Mouse (Mus musculus) adrenal gland, postnatal 10 days (tissue): ENCODE data around the gene Naa35. TPM values are rescaled to one million over a fixed set of nuclear protein-coding genes. Genes with fewer than 3 reads are reported as not detected.

Experiments
- DNase-seq: peaks from one replicate; pipeline ENCODE4 v3.0.0; 2021; ENCODE audit warnings: mixed read lengths
- total RNA-seq, 2 experiments: library from RNA; stranded (reverse); gene quantifications; 2 replicates each; pipeline ENCODE4 v1.2.3; 2021

Naa35 gene
- total RNA-seq, 2 experiments from 2014 or later: 54.9 to 63.5 TPM

DNA sequence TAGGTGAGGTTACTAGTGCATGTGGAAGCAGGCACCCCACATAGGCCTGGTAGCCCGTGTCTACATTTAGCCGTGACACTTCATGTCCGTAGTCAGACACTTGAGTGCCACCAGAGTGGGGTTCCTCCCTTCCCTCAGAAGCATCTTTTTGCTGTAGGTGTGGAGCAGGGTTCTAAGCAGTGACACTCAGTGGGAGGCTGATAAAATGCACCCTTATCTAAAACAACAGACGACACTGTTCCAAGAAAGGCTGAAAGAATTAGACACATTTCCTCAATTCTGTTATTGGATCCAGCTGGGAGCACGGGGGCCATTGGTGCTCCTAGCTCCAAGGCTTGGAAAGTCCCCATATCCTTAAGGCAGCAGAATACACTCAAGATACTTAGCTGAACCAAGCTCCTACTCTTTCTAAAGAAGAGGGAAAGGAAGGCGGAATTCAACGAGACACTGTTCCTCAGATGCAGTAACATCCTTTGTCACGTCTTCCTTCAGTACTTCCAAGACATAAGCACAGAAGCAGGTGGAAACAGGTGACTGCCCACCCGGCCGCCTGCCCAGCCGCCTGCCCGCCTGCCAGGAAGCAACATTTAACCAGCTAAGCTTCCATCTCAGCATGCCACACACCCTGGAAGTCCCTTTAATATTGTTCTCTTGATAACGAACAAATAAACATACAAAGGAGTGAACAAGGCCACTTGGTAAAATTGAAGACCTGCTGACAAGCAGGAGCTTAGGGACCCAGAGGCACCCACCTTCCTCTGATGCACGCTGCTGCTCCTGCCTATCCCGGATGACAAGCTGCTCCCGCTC is 54.5 kb downstream of the Naa35 start:
- no peak for DNase-seq

DNA sequence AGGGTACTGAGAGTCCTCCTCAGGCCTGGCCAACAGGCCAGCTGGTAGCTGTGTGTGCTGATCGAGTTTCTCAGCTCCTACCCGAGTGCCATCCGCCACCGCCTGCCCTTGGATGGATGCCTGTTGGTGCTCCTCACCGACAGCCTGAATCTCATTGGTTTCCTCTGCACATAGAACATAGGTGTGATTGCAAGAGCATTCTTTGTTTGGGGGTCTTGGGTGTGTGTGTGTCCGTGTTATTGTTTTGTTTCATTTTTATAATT is 55.0 kb downstream of the Naa35 start:
- DNase-seq: no peak

DNA sequence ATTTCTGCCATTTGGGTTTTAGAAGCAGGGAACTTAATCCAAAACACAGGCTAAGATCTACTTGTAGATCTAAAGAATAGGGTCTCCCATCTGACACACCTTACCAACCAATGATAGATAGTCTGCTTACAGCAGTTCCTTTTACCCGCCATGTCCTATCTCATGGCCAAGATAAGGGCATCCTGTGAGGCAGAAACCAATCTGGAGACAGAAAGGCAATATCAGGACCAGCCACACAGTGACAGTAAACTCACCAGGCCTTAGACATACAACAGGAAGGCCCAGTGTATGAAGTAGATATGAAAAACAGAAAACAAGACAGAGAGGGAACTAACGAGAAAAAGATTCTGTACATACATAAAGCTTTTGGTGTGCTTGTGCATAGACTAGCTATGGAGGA is 57.8 kb downstream of the Naa35 start:
- DNase-seq: no peak

DNA sequence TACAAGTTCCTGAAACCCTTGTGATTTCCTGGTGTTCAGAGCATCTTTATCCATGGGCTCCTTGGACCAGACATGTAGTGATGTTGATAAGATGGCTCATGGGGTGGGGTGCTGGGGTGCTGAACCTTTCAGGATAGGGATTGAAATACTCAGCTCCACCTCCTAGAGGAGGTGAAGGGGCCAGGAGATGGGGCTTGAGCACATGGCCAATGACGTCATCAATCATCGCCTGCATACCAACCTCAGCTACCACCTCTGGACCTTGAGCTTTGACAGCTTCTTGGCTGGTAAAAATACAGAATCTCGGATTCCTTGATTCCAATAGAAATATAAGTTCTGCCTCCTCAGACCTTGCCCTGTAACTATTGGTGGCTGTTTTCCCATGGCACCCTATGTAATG is 60.4 kb downstream of the Naa35 start:
- no peak for DNase-seq

DNA sequence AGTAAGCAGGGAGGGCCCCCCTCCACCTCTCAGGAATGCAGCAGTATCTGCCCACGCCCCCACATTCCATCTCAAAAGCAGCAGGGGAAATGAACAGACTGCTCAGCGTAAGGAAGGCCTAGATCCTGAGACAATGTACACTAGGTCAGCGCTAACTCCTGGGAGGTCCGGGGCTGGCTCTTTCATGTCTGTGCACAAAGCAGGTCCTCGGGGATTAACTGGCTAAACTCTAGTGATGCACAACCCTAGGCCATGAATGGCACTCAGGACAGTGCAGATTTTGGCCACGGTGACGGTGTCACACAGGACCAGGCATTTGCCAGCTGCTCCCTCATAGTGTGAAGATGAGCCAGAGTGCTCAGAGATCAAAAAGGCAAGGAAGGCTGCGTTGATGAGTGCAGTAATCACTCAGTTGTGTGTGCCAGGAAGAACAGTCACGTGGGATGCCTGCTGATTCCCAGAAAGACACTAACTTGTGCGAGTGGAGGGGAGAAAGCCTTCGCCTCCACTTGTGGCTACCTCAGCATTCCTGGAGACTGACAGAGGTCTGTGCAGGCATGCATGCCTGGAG is 61.7 kb downstream of the Naa35 start:
- DNase-seq: no peak

DNA sequence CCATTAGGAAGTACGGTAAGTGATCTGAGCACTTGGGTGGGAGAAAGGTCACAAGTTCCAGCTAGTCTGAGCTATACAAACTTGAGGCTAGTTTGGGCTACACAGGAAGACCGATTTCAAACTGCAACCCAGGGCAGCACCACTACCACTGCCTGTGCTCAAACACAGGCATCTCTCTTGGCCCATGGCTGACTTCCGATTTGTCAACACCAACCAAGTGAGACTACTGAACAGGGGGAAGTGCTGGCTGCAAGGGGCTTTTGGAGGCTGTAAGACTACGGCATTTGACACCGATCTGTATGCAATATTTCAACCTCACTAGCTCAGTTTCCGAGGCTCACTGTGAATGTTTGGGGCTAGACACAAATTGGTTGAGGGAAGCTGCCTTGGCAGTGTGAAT is 62.4 kb downstream of the Naa35 start:
- DNase-seq: no peak

DNA sequence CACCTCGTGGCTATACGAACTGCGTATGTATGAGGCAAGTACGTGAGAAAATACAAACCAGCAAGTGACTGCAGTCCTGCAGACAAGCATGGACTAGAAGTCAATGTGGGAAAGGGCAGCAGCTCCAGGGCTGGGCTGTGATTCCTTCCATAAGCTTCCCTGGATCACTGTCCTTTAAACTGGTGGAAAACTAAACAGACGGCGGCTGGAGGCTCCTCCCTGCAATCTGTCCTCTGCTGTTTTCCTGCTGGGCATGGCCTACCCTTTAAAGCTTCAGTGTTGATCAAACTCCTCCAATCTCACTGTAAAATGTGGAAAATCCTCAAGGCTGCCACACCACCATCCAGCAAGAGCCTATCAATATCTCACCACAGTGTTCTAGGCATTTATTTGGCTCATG is 63.5 kb downstream of the Naa35 start:
- no peak for DNase-seq

DNA sequence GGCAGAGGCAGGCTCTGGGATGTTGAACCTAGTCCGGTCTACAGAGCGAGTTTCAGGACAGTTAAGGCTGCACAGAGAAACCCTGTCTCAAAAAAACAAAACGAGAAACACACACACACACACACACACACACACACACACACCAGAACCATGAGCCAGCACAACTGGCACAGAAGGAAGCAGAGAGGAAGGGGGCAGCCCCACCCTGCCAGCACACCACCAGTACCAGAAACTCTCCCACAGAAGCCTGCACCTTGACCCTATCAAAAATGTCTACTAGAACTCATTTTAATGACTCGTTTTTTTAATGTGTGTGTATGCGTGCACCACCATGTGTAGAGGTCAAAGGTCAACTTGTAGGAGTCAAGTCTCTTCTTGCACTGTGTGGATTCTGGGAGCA is 64.7 kb downstream of the Naa35 start:
- DNase-seq: no peak

DNA sequence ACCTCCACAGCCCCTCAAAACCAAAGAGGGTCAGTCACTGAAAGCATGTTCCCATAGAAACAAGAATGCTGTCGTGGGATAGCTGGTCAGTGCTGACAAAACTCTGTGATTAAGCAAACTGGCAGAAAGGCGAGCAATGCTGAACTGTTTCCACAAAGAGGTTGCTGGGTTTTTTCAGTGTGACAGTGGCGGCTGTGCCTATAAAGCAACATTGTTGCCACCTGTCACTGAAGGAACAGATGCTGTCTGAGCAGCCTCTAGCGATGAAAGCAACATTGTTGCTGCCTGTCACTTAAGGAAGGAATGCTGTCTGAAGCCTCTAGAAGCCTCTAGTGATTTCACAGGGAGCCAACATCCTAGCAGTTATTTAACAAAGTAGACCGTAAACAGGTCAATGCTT is 67.6 kb downstream of the Naa35 start:
- DNase-seq: no peak

DNA sequence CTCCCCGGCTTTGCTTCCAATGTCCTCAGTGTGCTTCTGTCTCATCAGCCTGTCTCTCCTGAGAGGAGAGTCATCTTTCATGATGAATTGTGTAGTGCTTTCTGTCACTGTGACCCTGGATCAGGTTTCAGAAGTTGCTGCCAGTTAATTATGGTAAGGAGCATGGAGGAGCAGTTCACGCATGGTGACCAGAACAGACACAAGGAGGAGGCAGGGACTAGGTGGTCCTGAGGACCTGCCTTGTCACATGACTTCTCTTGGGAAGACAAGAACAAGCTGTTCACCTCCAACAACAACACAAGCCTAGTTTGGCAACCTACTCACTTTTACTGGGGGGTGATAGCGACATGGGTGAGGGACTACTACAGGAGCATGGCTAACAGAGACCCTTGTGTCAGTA is 68.1 kb downstream of the Naa35 start:
- DNase-seq: no peak

DNA sequence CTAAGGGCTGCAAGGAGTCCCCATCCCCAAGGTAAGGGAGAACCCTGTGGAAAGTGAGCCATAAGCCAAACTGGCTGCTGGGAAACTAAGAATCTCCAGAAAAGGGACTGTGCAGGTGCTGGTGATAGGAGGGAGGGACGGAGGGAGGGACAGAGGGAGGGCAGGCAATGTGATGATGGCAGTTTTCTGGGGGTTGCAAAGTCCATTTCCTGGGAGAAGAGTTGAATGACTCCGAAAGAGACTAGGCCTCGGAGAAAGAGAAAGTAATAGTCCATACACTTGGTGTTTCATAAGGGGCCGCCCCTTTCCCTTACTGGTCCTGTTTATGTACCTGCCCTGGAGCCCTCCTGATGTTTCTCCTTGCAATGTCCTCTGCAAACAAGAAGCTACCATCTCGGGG is 69.4 kb downstream of the Naa35 start:
- no peak for DNase-seq

DNA sequence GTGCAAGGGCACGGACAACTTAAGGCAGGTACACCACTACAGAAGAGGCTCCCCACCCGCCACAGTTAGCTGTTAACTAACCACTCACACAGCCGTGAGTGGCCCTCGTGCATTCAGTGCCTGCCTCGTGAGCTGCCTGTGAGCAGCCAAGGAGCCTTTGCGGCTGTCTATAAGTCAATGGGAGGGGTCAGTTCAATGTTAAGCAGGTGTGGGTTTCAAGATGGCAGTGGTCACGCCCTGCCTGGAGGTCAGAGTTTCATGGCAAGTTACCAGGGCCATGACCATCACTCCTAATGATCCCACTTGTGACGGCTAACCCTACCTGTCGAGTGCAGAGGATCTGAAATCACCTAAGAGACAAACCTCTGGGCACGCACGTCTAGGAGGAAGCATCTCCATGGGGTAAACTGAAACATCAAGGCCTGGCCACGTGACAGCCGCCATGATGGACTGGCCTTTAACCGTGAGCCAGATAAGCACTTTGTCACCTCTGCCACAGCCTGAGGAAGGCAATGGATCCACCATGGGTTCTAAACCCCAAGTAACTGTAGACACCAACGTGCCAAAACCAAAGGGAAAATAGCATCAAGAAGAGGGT is 70.8 kb downstream of the Naa35 start:
- no peak for DNase-seq

DNA sequence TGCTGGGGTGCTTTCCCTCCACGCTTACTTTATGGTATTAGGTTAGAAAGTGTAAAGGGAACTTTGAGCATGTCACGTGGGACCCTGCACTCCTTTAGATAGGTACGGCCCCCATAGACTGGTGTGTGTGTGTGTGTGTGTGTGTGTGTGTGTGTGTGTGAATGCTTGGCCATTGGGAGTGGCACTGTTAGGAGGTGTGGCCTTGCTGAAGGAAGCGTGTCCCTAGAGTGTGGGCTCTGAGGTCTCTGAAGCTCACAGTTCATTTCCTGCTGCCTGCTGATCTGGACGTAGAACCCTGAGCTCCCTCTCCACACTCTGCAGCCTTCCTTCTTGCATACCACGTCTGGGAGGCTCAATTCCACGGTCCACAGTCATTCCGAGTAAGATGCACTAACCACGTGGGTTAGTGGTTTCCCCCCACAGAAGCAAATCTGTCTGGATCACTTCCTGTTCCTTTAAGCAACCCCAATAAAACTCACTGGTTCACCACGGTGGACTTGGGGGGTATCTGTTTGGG is 71.3 kb downstream of the Naa35 start:
- no peak for DNase-seq

DNA sequence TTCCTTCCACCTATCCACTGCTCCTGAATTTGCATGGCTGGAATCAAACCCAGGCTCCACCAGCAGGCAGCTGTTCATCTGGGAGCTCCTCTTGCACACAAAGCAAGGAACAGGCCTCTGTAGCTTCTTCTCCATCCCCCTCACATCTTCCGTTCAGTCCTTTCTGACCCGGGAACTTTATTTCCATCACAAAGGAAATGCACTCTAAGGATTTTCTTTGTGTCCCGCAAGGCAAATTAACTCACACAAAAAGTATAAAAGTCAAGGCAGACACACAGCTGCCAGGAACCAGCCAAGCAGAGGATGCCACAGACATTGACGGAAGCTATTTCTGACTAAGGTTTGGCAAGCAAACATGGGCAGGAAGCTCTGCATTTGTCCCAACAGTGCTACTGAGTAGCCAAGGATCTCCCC is 71.9 kb downstream of the Naa35 start:
- no peak for DNase-seq

DNA sequence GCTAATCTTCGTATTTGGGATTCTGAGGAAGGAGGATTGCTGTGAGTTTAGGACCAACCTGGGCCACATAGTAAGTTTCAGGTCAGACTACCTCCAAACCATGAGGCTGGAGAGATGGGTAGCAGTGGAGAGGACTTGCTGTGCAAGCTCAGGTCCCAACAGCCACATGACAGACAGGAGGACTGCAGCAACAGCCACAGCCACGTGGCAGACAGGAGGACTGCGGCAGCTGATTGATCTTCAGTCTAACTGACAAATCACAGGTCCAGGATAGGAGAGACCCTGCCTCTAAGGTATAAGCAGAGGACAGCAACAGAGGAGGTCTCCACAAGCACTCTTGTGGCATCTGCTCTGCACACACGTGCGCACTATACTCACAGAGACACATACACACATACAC is 72.7 kb downstream of the Naa35 start:
- no peak for DNase-seq

DNA sequence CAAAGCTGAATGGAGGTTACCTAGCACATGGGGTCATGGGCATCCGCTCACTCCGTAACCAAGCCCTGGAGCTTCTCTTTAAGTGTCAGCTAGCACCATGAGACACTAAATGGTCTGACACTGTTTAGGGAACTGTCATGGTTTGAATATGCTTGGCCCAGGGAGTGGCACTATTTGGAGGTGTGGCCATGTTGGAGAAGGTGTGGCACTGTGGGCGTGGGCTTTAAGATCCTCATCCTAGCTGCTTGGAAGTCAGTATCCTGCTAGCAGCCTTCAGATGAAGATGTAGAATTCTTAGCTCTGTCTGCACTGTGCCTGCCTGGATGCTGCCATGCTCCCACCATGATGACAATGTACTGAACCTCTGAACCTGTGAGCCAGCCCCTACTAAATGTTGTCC is 75.3 kb downstream of the Naa35 start:
- no peak for DNase-seq

DNA sequence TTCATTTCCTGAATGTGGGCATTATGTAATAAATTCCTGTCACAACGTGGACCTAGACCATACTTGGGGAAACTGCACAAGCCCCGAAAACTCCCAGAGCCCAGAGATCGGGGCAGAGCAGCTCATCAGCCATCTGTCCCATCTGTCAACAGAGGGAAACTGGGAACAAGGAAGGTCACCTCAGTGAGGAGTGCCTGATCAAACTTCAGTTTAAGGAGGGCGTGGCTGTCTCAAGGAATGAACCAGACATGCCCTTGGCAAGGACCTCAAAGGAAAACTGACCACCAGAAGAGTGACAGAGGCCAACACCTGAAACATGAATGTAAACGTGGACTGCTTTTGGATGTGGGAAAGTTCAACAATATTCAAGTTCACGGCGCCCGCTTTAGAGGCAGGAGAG is 76.3 kb downstream of the Naa35 start:
- no peak for DNase-seq

DNA sequence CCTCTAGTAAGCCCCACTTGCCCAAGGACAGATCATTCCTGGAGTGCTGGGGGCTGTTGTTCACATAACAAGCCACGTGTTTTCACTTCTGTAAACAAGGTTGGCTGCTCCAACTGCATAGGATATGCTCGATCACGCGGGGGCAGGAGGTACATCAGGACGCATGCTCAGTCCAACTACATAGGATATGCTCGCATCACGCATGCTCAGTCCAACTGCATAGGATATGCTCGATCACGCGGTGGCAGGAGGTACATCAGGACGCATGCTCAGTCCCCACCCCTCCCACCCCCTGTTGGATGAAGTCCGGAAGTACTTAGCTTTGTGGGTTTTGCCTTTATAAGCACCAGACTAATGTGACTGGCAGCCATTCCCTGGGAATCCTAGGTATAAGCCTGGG is 76.9 kb downstream of the Naa35 start:
- no peak for DNase-seq

DNA sequence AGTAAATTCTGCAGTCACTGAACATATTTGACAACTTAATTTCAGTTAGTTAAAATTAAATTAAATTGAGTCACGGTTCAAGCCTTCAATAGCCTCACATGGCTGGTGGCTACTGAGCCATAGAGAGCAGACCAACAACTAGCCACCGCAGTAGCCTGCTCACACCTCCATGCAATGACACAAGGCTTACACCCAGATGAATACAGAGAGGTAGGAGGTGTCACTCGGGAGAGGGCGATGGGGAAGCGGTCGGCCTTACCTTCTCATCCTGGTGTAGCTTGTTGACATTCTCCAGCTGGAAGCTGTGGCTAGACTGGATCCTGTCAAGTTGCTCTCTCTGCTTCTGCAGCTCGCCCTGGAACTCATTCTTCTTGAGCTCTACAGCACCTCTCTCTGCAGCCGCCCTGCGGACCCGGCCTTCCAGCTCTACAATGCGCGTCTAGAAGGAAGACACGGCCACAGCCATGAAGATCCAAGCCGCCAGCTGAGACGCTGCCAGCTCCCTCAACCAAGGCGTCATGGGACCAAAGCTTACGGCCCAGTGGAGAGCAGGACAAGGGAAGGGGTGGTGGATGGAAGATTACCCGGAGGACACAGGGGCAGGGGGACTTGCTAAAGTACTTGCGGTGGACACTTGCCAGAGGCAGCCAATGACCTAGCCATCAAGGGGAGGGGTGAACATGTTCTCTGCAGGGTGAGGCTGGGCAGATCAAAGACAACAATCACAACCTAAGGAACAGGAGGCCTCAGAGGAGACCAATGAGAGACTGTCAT is 79.1 kb downstream of the Naa35 start:
- no peak for DNase-seq

DNA sequence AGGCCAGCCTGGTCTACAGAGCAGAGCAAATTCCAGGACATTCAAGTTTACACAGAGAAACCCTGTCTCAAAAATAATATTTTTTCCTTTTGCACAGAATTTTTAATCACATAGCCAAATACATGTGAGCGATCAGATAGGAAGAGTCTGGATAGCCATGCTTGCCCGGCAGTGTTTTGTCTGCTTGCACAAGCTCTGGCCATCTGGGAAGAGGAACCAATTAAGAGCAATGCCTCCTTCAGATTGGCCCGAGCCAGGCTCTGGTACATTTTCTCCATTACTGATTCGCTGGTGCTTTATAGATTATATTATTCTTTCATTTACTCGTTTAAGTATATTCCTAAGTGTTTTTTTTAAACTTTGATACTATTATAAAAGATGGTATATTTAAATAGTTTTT is 82.7 kb downstream of the Naa35 start:
- no peak for DNase-seq

DNA sequence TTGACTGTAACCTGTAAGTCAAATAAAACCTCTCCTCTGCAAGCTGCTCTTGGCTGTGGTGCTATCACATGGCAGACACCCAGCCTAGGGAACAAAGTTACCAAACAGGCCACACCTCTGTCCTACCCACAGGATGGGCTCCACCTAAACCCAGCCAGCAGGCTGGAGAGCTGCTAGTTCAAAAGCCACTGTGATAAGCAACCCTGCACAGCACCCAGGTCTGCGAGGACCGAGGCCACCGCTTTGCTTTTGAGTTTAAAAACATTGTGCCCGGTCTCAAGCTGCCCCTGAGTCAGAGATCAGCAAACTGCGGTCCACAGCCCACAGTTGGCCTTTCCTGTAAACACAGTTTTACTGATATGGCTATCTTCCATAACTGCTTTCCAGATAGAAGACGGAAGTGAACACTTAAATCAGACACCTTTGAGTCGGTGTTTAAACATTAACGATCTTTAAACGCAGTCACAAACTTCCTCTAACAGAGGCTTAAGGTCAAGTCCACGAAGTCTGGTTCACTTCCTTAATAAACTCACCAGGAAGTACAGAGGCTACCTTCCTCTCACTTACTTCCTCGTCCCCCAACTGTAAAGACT is 83.5 kb downstream of the Naa35 start:
- peak; percentile 36 for DNase-seq

DNA sequence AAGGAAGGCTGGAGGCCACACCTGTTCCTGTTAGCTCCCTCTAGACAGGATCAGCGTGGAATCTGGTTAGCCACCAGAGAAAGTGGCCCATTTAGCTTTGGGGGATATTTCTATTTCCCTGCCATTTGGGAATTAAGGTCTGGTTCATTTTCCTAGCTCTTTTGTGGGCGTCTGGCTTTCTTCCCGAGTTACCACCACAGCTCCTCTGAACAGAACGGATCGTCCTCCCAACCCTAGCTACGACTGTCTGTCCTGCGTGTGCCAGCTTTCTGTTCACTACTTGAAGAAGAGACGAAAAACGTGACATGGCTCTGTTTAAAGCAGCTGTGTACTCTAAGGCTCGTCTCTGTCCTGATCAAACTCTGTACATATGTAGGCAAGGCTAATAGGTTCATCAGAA is 84.9 kb downstream of the Naa35 start:
- DNase-seq: no peak

DNA sequence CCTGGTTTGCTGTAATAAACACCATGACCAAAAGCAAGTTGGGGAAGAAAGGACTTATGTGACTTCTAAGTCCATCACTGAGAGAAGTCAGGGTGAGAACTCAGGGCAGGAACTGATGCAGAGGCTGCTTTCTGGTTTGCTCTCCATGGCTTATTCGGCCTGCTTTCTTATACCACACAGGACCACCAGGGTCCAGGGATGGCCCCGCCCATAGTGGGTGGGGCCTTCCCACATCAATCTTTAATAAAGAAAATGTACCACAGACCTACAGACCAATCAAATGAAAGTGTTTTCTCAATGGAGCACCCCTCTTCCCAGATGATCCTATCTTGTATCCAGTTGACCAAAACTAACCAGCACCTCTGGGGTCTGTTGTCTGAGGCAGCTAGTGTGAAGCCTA is 86.5 kb downstream of the Naa35 start:
- no peak for DNase-seq
